Mouse (Mus musculus) stomach, embryonic 15.5 days (tissue): ENCODE measurements at regions not wholly inside any gene's neighbourhood (a gene's known extent, or its start where the extent isn't known, plus 50 kb on each side); places are given as distances from the start of the nearest gene placed in this dataset.

Experiments
- ATAC-seq: fragments of 200-750 bp; cut with Nextera tagmentation; 2 replicates; pipeline ENCODE4 v1.8.0; 2017; ENCODE audit warnings: low read depth, moderate number of reproducible peaks, moderate TSS enrichment; ENCODE audit not compliant: insufficient read depth, low FRiP score
- H3K27ac ChIP-seq: fragments of 300-500 bp; sonication (generic); 2 replicates; pipeline ENCODE4 v1.5.1; 2015; ENCODE audit warnings: mild to moderate bottlenecking, inconsistent platforms
- H3K27me3 ChIP-seq: fragments of 300-500 bp; sonication (generic); replicated peaks from 2 replicates; pipeline ENCODE4 v1.6.1; 2015; ENCODE audit warnings: inconsistent platforms
- H3K36me3 ChIP-seq: fragments of 300-500 bp; sonication (generic); 2 replicates; pipeline ENCODE4 v1.6.1; 2015; ENCODE audit warnings: inconsistent platforms
- H3K4me1 ChIP-seq: fragments of 300-500 bp; sonication (generic); 2 replicates; pipeline ENCODE4 v1.6.1; 2015; ENCODE audit warnings: inconsistent platforms
- H3K4me2 ChIP-seq: fragments of 300-500 bp; sonication (generic); 2 replicates; pipeline ENCODE4 v1.6.1; 2015; ENCODE audit warnings: mild to moderate bottlenecking, inconsistent platforms
- H3K4me3 ChIP-seq: fragments of 300-500 bp; sonication (generic); replicated peaks from 2 replicates; pipeline ENCODE4 v1.5.1; 2015; ENCODE audit warnings: inconsistent platforms
- H3K9ac ChIP-seq: fragments of 300-500 bp; sonication (generic); 2 replicates; pipeline ENCODE4 v1.6.1; 2015; ENCODE audit warnings: inconsistent platforms
- H3K9me3 ChIP-seq: fragments of 300-500 bp; sonication (generic); 2 replicates; pipeline ENCODE4 v1.6.1; 2016; ENCODE audit warnings: inconsistent platforms
- WGBS: fragments of 180-500 bp; shearing (Covaris S2); methylation state at CpG from one replicate; pipeline ENCODE4 v1.1.7; 2015; 5-methylcytosine and 5-hydroxymethylcytosine counted together

- 53% methylated on average over 10 of the region's 10 CpGs for WGBS
- ATAC-seq = peak; percentile 76
- Histone ChIP-seq H3K4me1 (peaks cover 5% of the 10 kb centered on the region; the same call in 1 of the 2 replicates), H3K36me3 (no peaks in the 10 kb centered on the region), H3K4me2 (peak overlapping the region; percentile 30; the same call in 1 of the 2 replicates), H3K4me3 (no peak overlapping the region), H3K27me3 (no peaks in the 10 kb centered on the region), H3K27ac (peak overlapping the region; percentile 51; the same call in 1 of the 2 replicates), H3K9me3 (no peaks in the 10 kb centered on the region), H3K9ac (no peak overlapping the region)
Measured at GRCm38 (mm10) chr2:115520413-115521139, 60.9 kb upstream of the BC052040 start.

- no peak overlapping the region for H3K4me2 ChIP-seq
- H3K4me1 ChIP-seq = no peaks in the 10 kb centered on the region
- H3K27me3 ChIP-seq = no peaks in the 10 kb centered on the region
- no peaks in the 10 kb centered on the region for H3K36me3 ChIP-seq
- no peak for ATAC-seq
- no peaks in the 10 kb centered on the region for H3K9me3 ChIP-seq
- WGBS = 89% methylated on average over 2 of the region's 2 CpGs
- no peak overlapping the region for H3K27ac ChIP-seq
- H3K4me3 ChIP-seq = no peak overlapping the region
- no peak overlapping the region for H3K9ac ChIP-seq
Measured at GRCm38 (mm10) chr2:115529878-115530277, 51.6 kb upstream of the BC052040 start.
